Mouse (Mus musculus): ENCODE results near the gene Olfm1.

DNA sequence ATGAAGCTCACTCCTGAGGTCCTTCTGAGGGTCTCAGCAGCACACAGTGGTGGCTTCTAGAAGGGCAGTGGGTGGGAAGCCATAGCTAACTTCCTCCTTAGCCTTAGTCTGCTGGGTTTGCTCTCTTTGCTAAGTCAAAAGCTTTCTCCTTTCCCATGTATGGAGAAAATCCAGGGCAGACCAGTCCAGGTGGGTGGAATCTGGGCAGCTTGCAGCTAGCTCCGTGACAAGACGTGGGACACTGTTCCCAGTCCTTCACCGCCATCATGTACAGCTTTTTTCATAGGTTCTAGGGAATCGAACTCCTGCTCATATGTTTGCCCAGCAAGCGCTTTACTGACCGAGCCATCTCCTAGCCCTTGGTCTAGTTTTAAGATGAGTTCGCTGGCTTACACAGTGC is 63.2 kb downstream of the Olfm1 start:
- TF ChIP-seq CTCF (IDR thresholded peaks at IDR 0.05; ENCODE audit: extremely low read depth, insufficient read depth, insufficient read length, insufficient replicate concordance) (no peak), POLR2A (IDR thresholded peaks at IDR 0.05; ENCODE audit: low read depth, low read length) (no peak)
